Mouse (Mus musculus) olfactory bulb, adult 2 months (tissue): ENCODE measurements at regions not wholly inside any gene's neighbourhood (a gene's known extent, or its start where the extent isn't known, plus 50 kb on each side); places are given as distances from the start of the nearest gene placed in this dataset.

Source experiments
- CTCF ChIP-seq: fragments of 200-500 bp; IDR thresholded peaks from 2 replicates; pipeline ENCODE4 v1.5.1; 2012; ENCODE audit warnings: low read depth, mild to moderate bottlenecking, low read length, moderate library complexity; ENCODE audit not compliant: insufficient read depth
- POLR2A ChIP-seq: fragments of 200-500 bp; IDR thresholded peaks from 2 replicates; pipeline ENCODE4 v1.6.1; 2012; ENCODE audit warnings: mild to moderate bottlenecking, low read depth, low read length, moderate library complexity; ENCODE audit not compliant: insufficient read depth

DNA sequence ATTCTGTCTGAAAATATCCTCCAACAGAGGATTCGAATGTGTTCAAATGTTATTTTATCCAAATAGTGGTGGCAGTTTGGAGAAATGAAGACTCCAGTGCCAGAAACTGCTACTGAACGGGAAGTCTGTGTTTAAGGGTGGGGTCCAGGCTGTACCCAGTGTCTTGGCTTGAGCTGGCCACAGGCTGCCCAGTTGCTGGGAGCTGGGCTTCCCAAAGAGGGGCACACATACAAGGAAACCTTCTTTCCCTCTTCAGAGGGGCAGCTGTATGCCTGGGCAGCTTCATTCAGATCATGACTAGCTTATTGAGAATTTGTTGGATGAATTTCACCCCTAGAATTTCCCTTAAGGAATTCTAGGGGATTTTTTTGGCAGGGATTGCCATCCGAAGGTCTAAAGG is 229.8 kb downstream of the Foxa2 start:
- no peak for TF ChIP-seq CTCF
- TF ChIP-seq POLR2A: no peak
